Mouse (Mus musculus) myocyte (in vitro differentiated cells): Measurements from ENCODE around the gene Alpk3. TPM values are rescaled to one million over a fixed set of nuclear protein-coding genes. Genes with fewer than 3 reads are reported as not detected.
A peak's percentile ranks its signal among the peaks of the same experiment; 100 is the strongest.

Experiments
- H3K27me3 ChIP-seq: one replicate; pipeline ENCODE4 v1.6.1; 2011; ENCODE audit not compliant: control insufficient read depth, insufficient read depth, insufficient read length
- H3K36me3 ChIP-seq: one replicate; pipeline ENCODE4 v1.6.1; 2011; ENCODE audit not compliant: control insufficient read depth, insufficient read depth
- H3K4me2 ChIP-seq: one replicate; pipeline ENCODE4 v1.6.1; 2011; ENCODE audit warnings: low read depth, control low read depth
- H3K4me3 ChIP-seq: one replicate; pipeline ENCODE4 v1.5.1; 2011; ENCODE audit warnings: mild to moderate bottlenecking, control low read depth, moderate library complexity
- H3K79me2 ChIP-seq: one replicate; pipeline ENCODE4 v1.6.1; 2011; ENCODE audit not compliant: control insufficient read depth, insufficient read depth
- H3ac ChIP-seq: one replicate; pipeline ENCODE4 v1.6.1; 2011; ENCODE audit not compliant: control insufficient read depth, insufficient read length
- CEBPB ChIP-seq: IDR thresholded peaks from 2 replicates; pipeline ENCODE4 v1.6.1; 2011; ENCODE audit warnings: mild to moderate bottlenecking, moderate library complexity; ENCODE audit not compliant: poor library complexity, insufficient read depth, severe bottlenecking
- E2F4 ChIP-seq: IDR thresholded peaks from one replicate; pipeline ENCODE4 v1.6.1; 2011; ENCODE audit warnings: mild to moderate bottlenecking, control low read depth, moderate library complexity; ENCODE audit not compliant: insufficient read depth
- MAX ChIP-seq: IDR thresholded peaks from one replicate; pipeline ENCODE4 v1.6.1; 2011; ENCODE audit warnings: low read depth, mild to moderate bottlenecking, control low read depth
- MYOD1 ChIP-seq, 3 experiments: IDR thresholded peaks; one replicate each; pipeline ENCODE4 v1.6.1; 2011; ENCODE audit warnings: control low read depth in 2 of 3, low read depth in 2 of 3, mild to moderate bottlenecking in 2 of 3, moderate library complexity in 1 of 3; ENCODE audit not compliant: insufficient read length in 2 of 3, control insufficient read depth in 1 of 3
- MYOG ChIP-seq, 3 experiments: IDR thresholded peaks; one replicate each; pipeline ENCODE4 v1.6.1; 2011; ENCODE audit warnings: control low read depth in 2 of 3, low read depth in 2 of 3, mild to moderate bottlenecking in 2 of 3; ENCODE audit not compliant: insufficient read length in 2 of 3, control insufficient read depth in 1 of 3, insufficient read depth in 1 of 3
- POLR2A ChIP-seq: IDR thresholded peaks from one replicate; pipeline ENCODE4 v1.6.1; 2011; ENCODE audit warnings: low read depth, mild to moderate bottlenecking, control low read depth, moderate library complexity; ENCODE audit not compliant: insufficient read length
- POLR2AphosphoS2 ChIP-seq: IDR thresholded peaks from one replicate; pipeline ENCODE4 v1.6.1; 2011; ENCODE audit warnings: low read depth, control low read depth; ENCODE audit not compliant: insufficient read length
- REST ChIP-seq: IDR thresholded peaks from one replicate; pipeline ENCODE4 v1.6.1; 2011; ENCODE audit warnings: mild to moderate bottlenecking, control low read depth, moderate library complexity; ENCODE audit not compliant: insufficient read depth, insufficient read length
- SRF ChIP-seq: IDR thresholded peaks from one replicate; pipeline ENCODE4 v1.6.1; 2011; ENCODE audit warnings: low read depth; ENCODE audit not compliant: control insufficient read depth, insufficient read length
- TCF12 ChIP-seq: IDR thresholded peaks from one replicate; pipeline ENCODE4 v1.6.1; 2011; ENCODE audit warnings: mild to moderate bottlenecking, control low read depth; ENCODE audit not compliant: poor library complexity, insufficient read depth, severe bottlenecking
- TCF3 ChIP-seq: IDR thresholded peaks from one replicate; pipeline ENCODE4 v1.6.1; 2011; ENCODE audit warnings: low read depth, control low read depth; ENCODE audit not compliant: insufficient read length
- USF1 ChIP-seq: IDR thresholded peaks from one replicate; pipeline ENCODE4 v1.6.1; 2011; ENCODE audit warnings: low read depth, mild to moderate bottlenecking, control low read depth, moderate library complexity
- polyA plus RNA-seq: library from polyadenylated mRNA; unstranded; fragments of >200 nt; fragmentation: generic; extraction: Trizol; gene quantifications from one replicate; pipeline ENCODE4 v1.2.1, GENCODE M21; 2012; ENCODE audit warnings: missing spikeins

Gene Alpk3
- polyA plus RNA-seq, 1 experiment: 22.4 TPM

DNA sequence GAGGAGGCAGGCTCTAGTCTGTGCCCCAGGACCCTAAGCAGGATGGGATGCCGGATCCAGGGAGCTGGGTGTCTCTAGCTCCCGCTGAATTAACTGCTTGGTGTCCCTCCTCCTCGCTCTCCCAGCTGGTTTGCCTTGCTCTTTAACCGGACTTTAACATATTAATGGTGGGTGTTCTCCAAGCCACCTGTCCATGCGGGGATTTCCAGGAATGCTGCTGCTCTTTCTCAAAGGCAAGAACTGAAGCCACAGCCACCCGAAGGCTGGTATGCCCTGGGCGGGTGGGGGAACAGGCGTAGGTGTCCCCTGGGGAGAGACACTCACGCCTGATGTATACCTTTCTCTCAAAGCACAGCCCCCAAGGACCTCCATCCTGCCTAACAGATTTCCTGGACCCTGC, 5.9 kb downstream of the Alpk3 start:
- Histone ChIP-seq H3K79me2 (no peaks in the 10 kb centered on the region), H3ac (no peak overlapping the region), H3K27me3 (no peaks in the 10 kb centered on the region), H3K36me3 (no peaks in the 10 kb centered on the region), H3K4me2 (peak overlapping the region; percentile 53), H3K4me3 (no peak overlapping the region)
- peak in 2 of 3 experiments; percentile 44 to 54 for TF ChIP-seq MYOD1 (IDR thresholded peaks at IDR 0.05; ENCODE audit: control insufficient read depth in 1 of 3, insufficient read length in 2 of 3, low read depth in 2 of 3)
- TF ChIP-seq CEBPB: no peak
- TF ChIP-seq MYOG (IDR thresholded peaks at IDR 0.05; ENCODE audit: control insufficient read depth in 1 of 3, insufficient read depth in 1 of 3, insufficient read length in 2 of 3, low read depth in 2 of 3): peak in 1 of 3 experiments; percentile 48
- TF ChIP-seq MAX: no peak
- TF ChIP-seq TCF3: no peak

DNA sequence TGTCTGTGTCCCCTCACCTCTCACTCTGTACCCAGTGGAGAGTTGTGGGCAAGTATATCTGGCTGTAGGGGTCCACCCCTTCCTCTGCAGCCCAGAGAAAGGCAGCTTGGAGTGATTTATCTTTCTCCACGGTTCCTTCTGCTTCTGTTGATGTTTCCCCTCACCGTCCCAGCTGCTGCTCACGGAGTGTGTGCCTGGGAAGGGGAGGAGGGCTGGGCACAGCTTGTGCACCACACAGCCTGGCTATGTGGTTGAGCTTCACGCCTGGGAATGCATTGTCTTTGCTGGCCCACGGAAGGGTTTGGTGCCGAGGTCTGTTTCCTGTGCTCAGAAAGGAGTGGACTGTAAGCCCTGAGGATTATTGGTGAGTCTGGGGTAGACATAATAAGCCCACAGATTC, 9.3 kb downstream of the Alpk3 start:
- Histone ChIP-seq H3K79me2 (no peaks in the 10 kb centered on the region), H3K4me3 (no peak overlapping the region), H3K27me3 (no peaks in the 10 kb centered on the region), H3K36me3 (no peaks in the 10 kb centered on the region), H3K4me2 (peak overlapping the region; percentile 6), H3ac (no peak overlapping the region)
- peak; percentile 41 to 94 (median 83) for TF ChIP-seq MYOG (IDR thresholded peaks at IDR 0.05; ENCODE audit: control insufficient read depth in 1 of 3, insufficient read depth in 1 of 3, insufficient read length in 2 of 3, low read depth in 2 of 3)
- peak in 2 of 3 experiments; percentile 73 for TF ChIP-seq MYOD1 (IDR thresholded peaks at IDR 0.05; ENCODE audit: control insufficient read depth in 1 of 3, insufficient read length in 2 of 3, low read depth in 2 of 3)
- no peak for TF ChIP-seq REST
- TF ChIP-seq TCF3: peak; percentile 33

DNA sequence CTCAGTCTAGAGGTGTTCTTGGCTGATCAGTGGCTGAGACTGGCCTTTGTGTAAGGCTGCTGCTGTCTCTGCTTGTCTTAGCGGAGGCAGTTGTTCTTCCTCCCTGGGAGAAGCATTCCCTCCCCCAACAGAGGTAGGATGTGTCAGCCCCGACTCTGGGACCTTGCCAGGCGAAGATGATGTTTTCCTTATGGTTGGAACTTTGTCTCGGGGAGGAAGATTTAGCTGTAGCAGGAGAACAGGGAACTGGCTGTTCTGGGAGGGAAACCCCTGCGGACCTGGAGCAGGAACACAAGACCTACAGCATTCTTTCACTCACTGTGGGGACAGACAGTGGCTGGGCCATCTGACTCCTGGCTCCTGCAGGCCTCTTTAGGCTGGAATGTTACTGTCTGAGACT, 15.1 kb downstream of the Alpk3 start:
- H3K27me3 ChIP-seq: peaks cover 10% of the 10 kb centered on the region
- H3K36me3 ChIP-seq: no peaks in the 10 kb centered on the region
- H3K4me2 ChIP-seq: no peak overlapping the region
- H3K79me2 ChIP-seq: no peaks in the 10 kb centered on the region
- TF ChIP-seq USF1: no peak
- TF ChIP-seq MYOD1 (IDR thresholded peaks at IDR 0.05; ENCODE audit: control insufficient read depth in 1 of 3, insufficient read length in 2 of 3, low read depth in 2 of 3): peak in 1 of 3 experiments; percentile 13
- no peak overlapping the region for H3ac ChIP-seq
- H3K4me3 ChIP-seq: no peak overlapping the region

DNA sequence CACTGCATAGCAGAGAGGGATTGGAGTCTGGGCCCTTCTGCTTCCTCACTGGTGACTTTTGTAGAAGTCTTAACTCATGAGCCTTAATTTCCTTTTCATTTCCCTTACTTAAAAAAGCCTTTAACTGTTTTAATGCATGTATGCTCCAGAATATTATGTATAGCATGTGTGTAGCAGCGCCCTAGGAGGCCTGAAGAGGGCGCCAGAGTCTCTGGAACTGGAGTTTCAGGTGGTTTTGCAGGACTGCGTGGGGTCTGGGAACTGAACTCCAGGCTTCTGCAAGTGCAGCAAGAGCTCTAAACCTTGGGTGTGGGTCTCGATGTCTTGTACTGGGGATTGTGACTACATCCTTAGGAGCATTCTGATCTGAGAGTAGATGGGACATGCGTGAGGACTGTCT, 15.9 kb downstream of the Alpk3 start:
- Histone ChIP-seq H3K79me2 (no peaks in the 10 kb centered on the region), H3ac (no peak overlapping the region), H3K36me3 (no peaks in the 10 kb centered on the region), H3K4me3 (no peak overlapping the region), H3K4me2 (no peak overlapping the region), H3K27me3 (peaks cover 10% of the 10 kb centered on the region)
- no peak for TF ChIP-seq E2F4
- TF ChIP-seq MYOD1 (IDR thresholded peaks at IDR 0.05; ENCODE audit: control insufficient read depth in 1 of 3, insufficient read length in 2 of 3, low read depth in 2 of 3): no peak
- TF ChIP-seq TCF3: no peak
- no peak for TF ChIP-seq REST
- TF ChIP-seq MYOG (IDR thresholded peaks at IDR 0.05; ENCODE audit: control insufficient read depth in 1 of 3, insufficient read depth in 1 of 3, insufficient read length in 2 of 3, low read depth in 2 of 3): no peak

DNA sequence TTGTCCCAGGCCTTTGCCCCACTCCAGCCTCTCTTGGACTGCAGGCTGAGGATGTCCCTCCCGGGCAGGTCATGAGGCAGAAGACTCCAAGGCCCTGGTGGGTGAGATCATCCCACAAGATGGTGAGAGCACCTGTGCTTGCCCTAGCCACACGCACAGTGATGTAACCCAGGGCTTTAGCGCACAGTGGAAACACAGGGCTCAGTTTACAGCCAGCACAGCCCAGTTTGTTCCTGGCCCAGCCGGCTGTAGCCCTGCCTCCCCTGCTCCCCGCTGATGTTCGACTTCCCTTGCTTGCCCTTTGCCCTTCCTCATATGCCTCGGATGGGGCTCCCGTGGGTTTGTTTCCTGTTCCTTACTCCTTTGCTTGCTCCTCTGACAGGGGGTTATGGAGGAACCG, 17.1 kb downstream of the Alpk3 start:
- Histone ChIP-seq H3ac (no peak overlapping the region), H3K36me3 (no peaks in the 10 kb centered on the region), H3K4me3 (no peak overlapping the region), H3K4me2 (peak overlapping the region; percentile 9), H3K27me3 (peaks cover 13% of the 10 kb centered on the region), H3K79me2 (no peaks in the 10 kb centered on the region)
- TF ChIP-seq USF1: no peak
- no peak for TF ChIP-seq CEBPB
- TF ChIP-seq MYOG (IDR thresholded peaks at IDR 0.05; ENCODE audit: control insufficient read depth in 1 of 3, insufficient read depth in 1 of 3, insufficient read length in 2 of 3, low read depth in 2 of 3): peak; percentile 81 to 98 (median 83)
- no peak for TF ChIP-seq REST
- peak; percentile 13 for TF ChIP-seq SRF
- TF ChIP-seq MYOD1 (IDR thresholded peaks at IDR 0.05; ENCODE audit: control insufficient read depth in 1 of 3, insufficient read length in 2 of 3, low read depth in 2 of 3): peak; percentile 33 to 98 (median 96)
- no peak for TF ChIP-seq TCF12
- TF ChIP-seq MAX: no peak
- TF ChIP-seq E2F4: no peak
- TF ChIP-seq POLR2A: no peak
- TF ChIP-seq TCF3: peak; percentile 54
- no peak for TF ChIP-seq POLR2AphosphoS2

DNA sequence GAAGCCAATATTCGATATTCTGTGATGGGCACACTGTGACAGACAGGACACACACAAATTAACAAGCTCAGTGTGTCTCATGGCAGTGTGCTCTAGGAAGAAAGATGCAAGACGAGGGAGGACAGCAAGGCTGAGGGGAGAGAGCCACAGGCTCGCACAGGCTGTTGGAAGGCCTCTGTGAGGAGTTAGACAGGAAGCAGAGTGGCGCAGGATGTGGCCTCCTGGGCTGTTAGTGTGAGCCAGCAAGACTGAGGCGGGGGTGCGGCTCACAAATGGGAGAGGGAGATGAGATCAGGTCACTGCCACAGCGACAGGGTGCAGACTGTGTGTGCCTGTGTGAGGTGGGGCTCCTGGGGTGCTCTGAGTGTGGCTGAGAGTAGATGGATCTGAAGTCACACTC, 17.9 kb downstream of the Alpk3 start:
- Histone ChIP-seq H3K4me2 (no peak overlapping the region), H3K27me3 (peaks cover 14% of the 10 kb centered on the region), H3K79me2 (no peaks in the 10 kb centered on the region), H3K36me3 (no peaks in the 10 kb centered on the region), H3K4me3 (no peak overlapping the region), H3ac (no peak overlapping the region)
- TF ChIP-seq SRF: no peak
- TF ChIP-seq E2F4: no peak
- no peak for TF ChIP-seq REST
